ENCODE assay signal across 10 mouse cellular contexts in genomic region chr5:122319474-122320204, GRCm38 (mm10). TPM values are rescaled to one million over a fixed set of nuclear protein-coding genes. Genes with fewer than 3 reads are reported as not detected.
DNase-seq lines count a peak whose midpoint lies in the region; ATAC-seq and TF ChIP-seq lines count a peak whose summit lies in the region.
"Had no signal": no experiment of that assay in that cellular context is flagged by ENCODE, and none has a peak within 500 bp of the region (broad histone marks: within the 10 kb centered on the region; RNA-seq: fewer than 3 reads in every experiment).

No protein-coding gene starts in this region.

- no peak overlapping the region for H3K9ac ChIP-seq in intestine, embryonic 16.5 days (ENCODE audit: low read depth, low read length)
- no peak overlapping the region for H3K9ac ChIP-seq in intestine, embryonic 15.5 days
- 0 out of 2 replicates have a peak overlapping the region, but pooled peaks have one; percentile 22 for H3K9ac ChIP-seq in ES-Bruce4 (ENCODE audit: low read depth, poor library complexity, severe bottlenecking)
- H3K9ac ChIP-seq in heart, postnatal 0 days (replicated peaks; ENCODE audit: low read depth, low read length): peak overlapping the region; percentile 45; the same call in 1 of the 2 replicates
- H3K9ac ChIP-seq: liver, embryonic 13.5 days had no signal

- TF ChIP-seq CTCF in ES-Bruce4 (IDR thresholded peaks at IDR 0.05; ENCODE audit: low read depth, low read length): no peak
- TF ChIP-seq CTCF in heart, postnatal 0 days (IDR thresholded peaks at IDR 0.05; ENCODE audit: low read depth): no peak

- H3K9me3 ChIP-seq in intestine, embryonic 16.5 days (ENCODE audit: control insufficient read depth, low read length): no peaks in the 10 kb centered on the region
- H3K9me3 ChIP-seq in intestine, embryonic 15.5 days: no peaks in the 10 kb centered on the region
- H3K9me3 ChIP-seq in ES-Bruce4 (replicated peaks; ENCODE audit: control insufficient read depth, insufficient read depth, low read length, poor library complexity, severe bottlenecking): no peaks in the 10 kb centered on the region
- H3K9me3 ChIP-seq in heart, postnatal 0 days (replicated peaks; ENCODE audit: control insufficient read depth, low read length): no peaks in the 10 kb centered on the region
- H3K9me3 ChIP-seq: forebrain, embryonic 10.5 days; liver, embryonic 13.5 days had no signal

- TF ChIP-seq EP300 in ES-Bruce4 (IDR thresholded peaks at IDR 0.05; ENCODE audit: insufficient read depth, low read depth, low read length): no peak
- peak; percentile 29 for TF ChIP-seq EP300 in heart, postnatal 0 days (IDR thresholded peaks at IDR 0.05; ENCODE audit: low read depth)

- no peaks in the 10 kb centered on the region for H3K4me1 ChIP-seq in intestine, embryonic 16.5 days (ENCODE audit: control insufficient read depth, insufficient read depth, low read length)
- H3K4me1 ChIP-seq in intestine, embryonic 15.5 days (replicated peaks): no peaks in the 10 kb centered on the region; the same call in 1 of the 2 replicates
- peaks cover 6% of the 10 kb centered on the region for H3K4me1 ChIP-seq in ES-Bruce4 (ENCODE audit: control insufficient read depth, insufficient read depth, low read length)
- H3K4me1 ChIP-seq in heart, postnatal 0 days (ENCODE audit: control insufficient read depth, insufficient read depth): peaks cover 40% of the 10 kb centered on the region
- H3K4me1 ChIP-seq: forebrain, embryonic 10.5 days had no signal

- H3K27me3 ChIP-seq in intestine, embryonic 16.5 days (replicated peaks; ENCODE audit: control insufficient read depth, insufficient read depth, low read length): no peaks in the 10 kb centered on the region
- H3K27me3 ChIP-seq in intestine, embryonic 15.5 days (replicated peaks): no peaks in the 10 kb centered on the region
- H3K27me3 ChIP-seq in ES-Bruce4 (ENCODE audit: control insufficient read depth, insufficient read depth, low read length, poor library complexity, severe bottlenecking): no peaks in the 10 kb centered on the region
- no peaks in the 10 kb centered on the region for H3K27me3 ChIP-seq in heart, postnatal 0 days (ENCODE audit: control insufficient read depth, insufficient read depth, low read length)
- H3K27me3 ChIP-seq: liver, embryonic 13.5 days had no signal

- H3K36me3 ChIP-seq in intestine, embryonic 16.5 days (ENCODE audit: control insufficient read depth, insufficient read depth, low read length): 0 out of 2 replicates have a peak, but pooled peaks cover 2% of the 10 kb centered on the region
- peaks cover 15% of the 10 kb centered on the region for H3K36me3 ChIP-seq in intestine, embryonic 15.5 days
- 0 out of 2 replicates have a peak, but pooled peaks cover 4% of the 10 kb centered on the region for H3K36me3 ChIP-seq in ES-Bruce4 (ENCODE audit: control insufficient read depth, insufficient read depth, low read length, poor library complexity, severe bottlenecking)
- H3K36me3 ChIP-seq in heart, postnatal 0 days (replicated peaks; ENCODE audit: control insufficient read depth, insufficient read depth, low read length): peaks cover 45% of the 10 kb centered on the region

- peak; percentile 70 for DNase-seq in adipocyte (ENCODE audit: low spot score)
- peak; percentile 87 for DNase-seq in heart, postnatal 0 days (ENCODE audit: low spot score)
- no peak for DNase-seq in embryo, embryonic 11 days
- DNase-seq in B cell, adult 2 months: no peak
- DNase-seq: liver, embryonic 13.5 days had no signal

- no peak for TF ChIP-seq POLR2A in ES-Bruce4 (IDR thresholded peaks at IDR 0.05; ENCODE audit: insufficient read depth, low read length)

- H3K27ac ChIP-seq in intestine, embryonic 16.5 days (ENCODE audit: low read length): peak overlapping the region; percentile 21; the same call in 1 of the 2 replicates
- no peak overlapping the region for H3K27ac ChIP-seq in intestine, embryonic 15.5 days
- H3K27ac ChIP-seq in ES-Bruce4 (ENCODE audit: insufficient read depth, low read length): peak overlapping the region; percentile 88
- H3K27ac ChIP-seq in heart, postnatal 0 days (ENCODE audit: low read depth): peak overlapping the region; percentile 99
- H3K27ac ChIP-seq: forebrain, embryonic 10.5 days; liver, embryonic 13.5 days had no signal

- ATAC-seq in intestine, embryonic 16.5 days: no peak
- no peak for ATAC-seq in intestine, embryonic 15.5 days
- ATAC-seq in heart, postnatal 0 days (ENCODE audit: insufficient read depth, low read depth): peak; percentile 71
- no peak for ATAC-seq in granulocyte monocyte progenitor cell, adult 5-6 weeks (replicated peaks; ENCODE audit: poor library complexity, severe bottlenecking)

- H3K4me3 ChIP-seq in intestine, embryonic 16.5 days (ENCODE audit: low read length): no peak overlapping the region
- no peak overlapping the region for H3K4me3 ChIP-seq in intestine, embryonic 15.5 days (replicated peaks)
- no peak overlapping the region for H3K4me3 ChIP-seq in ES-Bruce4 (ENCODE audit: low read depth, low read length)
- no peak overlapping the region for H3K4me3 ChIP-seq in heart, postnatal 0 days (ENCODE audit: low read depth, low read length)
- H3K4me3 ChIP-seq: forebrain, embryonic 10.5 days; liver, embryonic 13.5 days had no signal

- no peak overlapping the region for H3K4me2 ChIP-seq in intestine, embryonic 16.5 days (ENCODE audit: low read depth, low read length)
- no peak overlapping the region for H3K4me2 ChIP-seq in intestine, embryonic 15.5 days (replicated peaks)
- peak overlapping the region; percentile 14; the same call in 1 of the 2 replicates for H3K4me2 ChIP-seq in heart, postnatal 0 days (ENCODE audit: low read depth, low read length)
- H3K4me2 ChIP-seq: liver, embryonic 13.5 days had no signal

- WGBS in intestine, embryonic 16.5 days: 75% methylated on average over 14 of the region's 14 CpGs
- WGBS in intestine, embryonic 15.5 days: 75% methylated on average over 14 of the region's 14 CpGs
- WGBS in heart, postnatal 0 days: 36% methylated on average over 14 of the region's 14 CpGs

RNA-seq across cellular contexts. Expression of gene Rad9b, which starts 34.4 kb away (rescaled TPM):
- polyA plus RNA-seq in intestine, embryonic 16.5 days (2015; fragmentation: Nextera tagmentation; extraction: Ambion mirVana): 7.4 and 7.6 TPM in 2 replicates
- polyA plus RNA-seq in intestine, embryonic 15.5 days (2015; fragmentation: Nextera tagmentation; extraction: Ambion mirVana): 8.6 and 9.2 TPM in 2 replicates
- 17.7 and 19.7 TPM in 2 replicates for polyA plus RNA-seq in ES-Bruce4 (2011; ENCODE audit: insufficient read depth, insufficient read length, low read depth, missing spikeins)
- 2.0 and 13.9 TPM in 2 replicates for total RNA-seq in heart, postnatal 0 days (2014; rRNA removed; ENCODE audit: low replicate concordance)
- polyA plus RNA-seq in heart, postnatal 0 days (2015; fragmentation: Nextera tagmentation; extraction: Ambion mirVana): 7.5 and 8.2 TPM in 2 replicates
- total RNA-seq in granulocyte monocyte progenitor cell, adult 5-6 weeks (2014; fragmentation: Nextera tagmentation): 1.2 and 3.3 TPM in 2 replicates
- 4.6 and 5.6 TPM in 2 replicates for total RNA-seq in granulocyte monocyte progenitor cell, adult 5-6 weeks (2017)

RNA-seq across cellular contexts. Expression of gene Vps29, which starts 34.5 kb away (rescaled TPM):
- polyA plus RNA-seq in intestine, embryonic 16.5 days (2015; fragmentation: Nextera tagmentation; extraction: Ambion mirVana): 289 and 291 TPM in 2 replicates
- 268 and 278 TPM in 2 replicates for polyA plus RNA-seq in intestine, embryonic 15.5 days (2015; fragmentation: Nextera tagmentation; extraction: Ambion mirVana)
- polyA plus RNA-seq in ES-Bruce4 (2011; ENCODE audit: insufficient read depth, insufficient read length, low read depth, missing spikeins): 99.0 and 105 TPM in 2 replicates
- 84.0 and 92.5 TPM in 2 replicates for total RNA-seq in heart, postnatal 0 days (2014; rRNA removed; ENCODE audit: low replicate concordance)
- 184 and 206 TPM in 2 replicates for polyA plus RNA-seq in heart, postnatal 0 days (2015; fragmentation: Nextera tagmentation; extraction: Ambion mirVana)
- 118 and 128 TPM in 2 replicates for total RNA-seq in granulocyte monocyte progenitor cell, adult 5-6 weeks (2014; fragmentation: Nextera tagmentation)
- total RNA-seq in granulocyte monocyte progenitor cell, adult 5-6 weeks (2017): 89.8 and 105 TPM in 2 replicates

RNA-seq across cellular contexts. Expression of gene Pptc7, which starts 35.5 kb away (rescaled TPM):
- polyA plus RNA-seq in intestine, embryonic 16.5 days (2015; fragmentation: Nextera tagmentation; extraction: Ambion mirVana): 6.8 and 9.9 TPM in 2 replicates
- polyA plus RNA-seq in intestine, embryonic 15.5 days (2015; fragmentation: Nextera tagmentation; extraction: Ambion mirVana): 10.4 and 11.0 TPM in 2 replicates
- polyA plus RNA-seq in ES-Bruce4 (2011; ENCODE audit: insufficient read depth, insufficient read length, low read depth, missing spikeins): 18.7 and 20.7 TPM in 2 replicates
- 33.9 and 40.3 TPM in 2 replicates for total RNA-seq in heart, postnatal 0 days (2014; rRNA removed; ENCODE audit: low replicate concordance)
- polyA plus RNA-seq in heart, postnatal 0 days (2015; fragmentation: Nextera tagmentation; extraction: Ambion mirVana): 16.8 and 20.5 TPM in 2 replicates
- total RNA-seq in granulocyte monocyte progenitor cell, adult 5-6 weeks (2014; fragmentation: Nextera tagmentation): 12.0 and 14.8 TPM in 2 replicates
- total RNA-seq in granulocyte monocyte progenitor cell, adult 5-6 weeks (2017): 17.2 TPM in 2 replicates

RNA-seq across cellular contexts. Expression of gene Gpn3, which starts 52.0 kb away (rescaled TPM):
- polyA plus RNA-seq in intestine, embryonic 16.5 days (2015; fragmentation: Nextera tagmentation; extraction: Ambion mirVana): 55.0 and 59.2 TPM in 2 replicates
- 62.9 and 67.2 TPM in 2 replicates for polyA plus RNA-seq in intestine, embryonic 15.5 days (2015; fragmentation: Nextera tagmentation; extraction: Ambion mirVana)
- polyA plus RNA-seq in ES-Bruce4 (2011; ENCODE audit: insufficient read depth, insufficient read length, low read depth, missing spikeins): 69.3 and 71.9 TPM in 2 replicates
- total RNA-seq in heart, postnatal 0 days (2014; rRNA removed; ENCODE audit: low replicate concordance): 28.5 and 50.9 TPM in 2 replicates
- 42.9 and 48.7 TPM in 2 replicates for polyA plus RNA-seq in heart, postnatal 0 days (2015; fragmentation: Nextera tagmentation; extraction: Ambion mirVana)
- 35.0 and 59.8 TPM in 2 replicates for total RNA-seq in granulocyte monocyte progenitor cell, adult 5-6 weeks (2014; fragmentation: Nextera tagmentation)
- 42.2 and 51.9 TPM in 2 replicates for total RNA-seq in granulocyte monocyte progenitor cell, adult 5-6 weeks (2017)

RNA-seq across cellular contexts. Expression of gene Fam216a, which starts 52.5 kb away (rescaled TPM):
- polyA plus RNA-seq in intestine, embryonic 16.5 days (2015; fragmentation: Nextera tagmentation; extraction: Ambion mirVana): 31.8 and 34.0 TPM in 2 replicates
- polyA plus RNA-seq in intestine, embryonic 15.5 days (2015; fragmentation: Nextera tagmentation; extraction: Ambion mirVana): 44.0 and 48.0 TPM in 2 replicates
- 57.0 and 58.5 TPM in 2 replicates for polyA plus RNA-seq in ES-Bruce4 (2011; ENCODE audit: insufficient read depth, insufficient read length, low read depth, missing spikeins)
- 21.8 and 40.7 TPM in 2 replicates for total RNA-seq in heart, postnatal 0 days (2014; rRNA removed; ENCODE audit: low replicate concordance)
- 30.5 and 31.8 TPM in 2 replicates for polyA plus RNA-seq in heart, postnatal 0 days (2015; fragmentation: Nextera tagmentation; extraction: Ambion mirVana)
- total RNA-seq in granulocyte monocyte progenitor cell, adult 5-6 weeks (2014; fragmentation: Nextera tagmentation): 13.4 and 21.1 TPM in 2 replicates
- total RNA-seq in granulocyte monocyte progenitor cell, adult 5-6 weeks (2017): 51.9 and 57.9 TPM in 2 replicates

Comparison
In these comparisons a context has a peak if more than half of its experiments do, and no peak if none do; other contexts are left out.
1. H3K9ac ChIP-seq: peak in ES-Bruce4 (single experiment) and heart, postnatal 0 days (single experiment); none in intestine, embryonic 16.5 days (single experiment) and intestine, embryonic 15.5 days (single experiment).
2. DNase-seq: peak in adipocyte (single experiment) and heart, postnatal 0 days (single experiment); none in embryo, embryonic 11 days (single experiment) and B cell, adult 2 months (0 of 2).